Mouse (Mus musculus) heart, postnatal 0 days (tissue): Measurements from ENCODE around the gene Utf1.

ENCODE experiments used
- CTCF ChIP-seq: IDR thresholded peaks from 2 replicates; pipeline ENCODE4 v1.5.1; 2016; ENCODE audit warnings: antibody characterized with exemption, control low read depth, low read depth
- EP300 ChIP-seq: IDR thresholded peaks from 2 replicates; pipeline ENCODE4 v1.6.1; 2016; ENCODE audit warnings: antibody characterized with exemption, low read depth

GRCm38 (mm10) chr7:139901981-139902380 is 41.6 kb upstream of the Utf1 start:
- no peak for TF ChIP-seq CTCF
- no peak for TF ChIP-seq EP300
